Mouse (Mus musculus): ENCODE measurements around the gene Sgms2.

Sgms2 gene

GRCm38 (mm10) chr3:131491361-131491925 lies at the start of gene Sgms2:
TSS of gene Sgms2 (minus strand) at chr3:131491411.
- DNase-seq (ENCODE audit: low read depth, low spot score), result no peak

DNA sequence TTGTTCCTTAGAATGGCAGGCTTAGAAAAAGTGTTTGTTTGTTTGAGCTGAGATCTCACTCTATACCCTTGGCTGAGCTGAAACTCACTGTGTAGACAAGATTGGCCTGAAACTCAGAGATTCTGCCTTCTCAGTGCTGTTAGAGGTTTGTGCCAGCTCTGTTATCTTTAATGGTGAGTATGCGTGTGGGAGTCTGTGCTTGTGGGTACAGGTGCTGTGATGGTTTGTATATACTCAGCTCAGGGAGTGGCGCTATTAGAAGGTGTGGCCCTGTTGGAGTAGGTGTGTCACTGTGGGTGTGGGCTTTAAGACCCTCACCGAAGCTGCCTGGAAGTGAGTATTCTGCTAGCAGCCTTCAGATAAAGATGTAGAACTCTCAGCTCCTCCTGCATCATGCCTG lies 34.0 kb upstream of the Sgms2 start:
- no peak for DNase-seq (ENCODE audit: low read depth, low spot score)

DNA sequence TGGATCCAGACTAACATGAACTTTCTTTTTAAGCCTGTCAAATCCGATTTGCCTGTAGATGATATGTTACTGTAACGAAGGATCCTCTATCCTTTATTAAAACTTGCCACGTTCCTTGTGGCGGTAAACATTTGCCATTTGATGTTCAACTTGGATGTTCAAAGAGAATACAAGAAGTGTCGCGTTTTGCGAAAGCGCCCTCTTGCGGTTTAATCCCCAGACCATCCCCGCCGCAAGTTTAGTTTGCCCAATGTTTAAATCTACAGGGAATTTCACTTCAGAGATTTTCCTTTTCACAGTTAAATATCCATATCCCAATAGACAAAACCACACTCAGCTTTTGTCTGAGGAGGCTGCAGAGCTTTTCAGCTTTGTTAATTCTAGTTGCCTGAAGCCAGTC lies 33.6 kb upstream of the Sgms2 start:
- no peak for DNase-seq (ENCODE audit: low read depth, low spot score)

- DNase-seq (ENCODE audit: low read depth, low spot score), result no peak
These were observed 33.0 kb upstream of the Sgms2 start for GRCm38 (mm10) chr3:131524210-131524609.

DNA sequence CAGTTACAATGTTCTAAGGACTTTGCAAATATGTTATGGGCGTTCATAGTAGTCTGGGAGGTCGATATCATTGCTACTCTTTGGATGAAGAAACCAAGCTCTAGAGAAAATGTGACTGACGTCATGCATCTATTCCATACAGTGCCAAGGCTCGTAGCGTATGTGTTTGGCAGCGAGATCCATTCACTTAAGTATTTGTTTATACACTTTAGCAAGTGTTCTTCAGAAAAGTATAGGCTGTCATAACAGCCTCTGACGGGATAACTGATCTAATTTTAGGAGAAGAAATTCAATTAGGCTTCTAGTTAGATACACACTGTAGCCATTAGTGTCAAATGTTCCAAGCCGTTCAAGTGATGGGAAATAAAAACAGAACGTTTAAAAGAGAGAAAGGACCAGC lies 32.5 kb upstream of the Sgms2 start:
- no peak for DNase-seq (ENCODE audit: low read depth, low spot score)

DNA sequence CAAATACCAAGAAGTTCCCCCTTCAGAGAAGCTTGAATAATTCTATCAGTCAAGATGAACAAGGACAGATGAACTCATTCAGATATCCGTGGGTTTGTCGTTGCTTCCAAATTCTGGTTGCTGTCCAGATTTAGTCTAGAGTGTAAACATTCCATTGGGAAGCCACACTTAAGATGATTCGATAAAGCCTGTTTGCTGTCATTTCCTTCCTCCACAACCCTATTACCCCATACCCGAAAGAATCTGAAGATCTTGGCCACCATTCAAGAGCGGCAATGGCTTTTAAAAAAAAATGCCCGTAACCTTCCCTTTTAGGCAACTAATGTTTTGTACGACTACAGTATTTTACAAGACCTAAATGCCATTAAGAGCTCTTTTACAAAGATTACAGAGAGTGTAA lies 31.0 kb upstream of the Sgms2 start:
- DNase-seq (ENCODE audit: low read depth, low spot score), result no peak

DNA sequence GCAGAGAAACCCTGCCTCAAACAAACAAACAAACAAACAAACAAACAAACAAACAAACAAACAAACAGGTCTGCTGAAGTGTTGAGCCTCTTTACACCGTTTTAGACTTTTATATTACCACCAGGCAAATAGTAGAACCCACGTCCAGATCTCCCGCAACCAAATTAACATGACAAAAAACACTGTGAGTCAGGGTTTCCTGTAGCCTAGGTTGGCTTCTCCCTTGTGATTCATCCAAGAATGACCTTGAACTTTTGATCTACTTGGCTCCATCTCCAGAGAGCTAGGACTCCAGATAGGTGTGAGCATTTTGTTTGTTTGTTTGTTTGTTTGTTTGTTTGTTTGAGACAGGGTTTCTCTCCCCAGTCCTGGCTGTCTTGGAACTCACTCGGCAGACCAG lies 30.0 kb upstream of the Sgms2 start:
- no peak for DNase-seq (ENCODE audit: low read depth, low spot score)

DNA sequence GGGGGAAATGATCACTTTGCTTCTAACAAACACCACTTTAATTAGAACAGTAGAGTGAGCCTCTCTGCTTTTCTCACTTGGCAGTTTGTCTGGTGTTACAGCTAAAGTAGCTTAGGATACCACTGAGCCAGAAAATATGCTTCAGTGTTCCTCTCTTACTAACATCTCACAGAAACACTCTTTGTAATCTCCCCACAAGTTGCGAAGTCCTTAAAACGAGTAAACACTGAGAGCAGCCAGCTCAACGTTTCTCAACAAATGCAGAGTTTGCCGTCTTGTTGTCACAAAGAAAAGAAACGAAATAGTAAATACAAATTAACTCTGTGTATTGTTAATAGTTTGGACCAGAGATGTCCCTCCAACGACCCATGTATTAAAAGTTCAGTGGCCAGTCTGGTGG lies 26.5 kb upstream of the Sgms2 start:
- DNase-seq (ENCODE audit: low read depth, low spot score), result no peak

- no peak for DNase-seq (ENCODE audit: low read depth, low spot score)
These were observed 25.3 kb upstream of the Sgms2 start for GRCm38 (mm10) chr3:131516332-131516999.

DNA sequence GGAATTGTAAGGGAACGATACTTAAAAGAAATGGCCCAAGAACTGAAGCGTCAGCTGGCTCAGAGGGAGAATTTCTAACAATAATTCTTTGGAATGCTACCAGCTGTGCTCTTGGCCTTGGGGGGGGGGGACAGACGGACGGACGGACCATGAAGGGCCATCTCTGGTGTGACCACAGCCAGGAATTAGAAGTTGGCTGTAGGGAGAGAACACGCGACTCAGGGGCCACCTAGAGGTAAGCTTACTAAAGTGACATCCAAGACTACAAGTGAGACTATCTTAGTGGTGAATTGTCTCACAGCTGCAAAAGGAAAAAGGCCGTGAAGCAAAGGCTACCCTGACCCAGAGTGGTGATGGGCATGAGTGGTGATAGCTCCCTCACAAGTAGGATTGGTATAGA lies 20.4 kb upstream of the Sgms2 start:
- no peak for DNase-seq (ENCODE audit: low read depth, low spot score)

- DNase-seq (ENCODE audit: low read depth, low spot score), result no peak
These were observed 16.8 kb upstream of the Sgms2 start for GRCm38 (mm10) chr3:131508024-131508423.

DNA sequence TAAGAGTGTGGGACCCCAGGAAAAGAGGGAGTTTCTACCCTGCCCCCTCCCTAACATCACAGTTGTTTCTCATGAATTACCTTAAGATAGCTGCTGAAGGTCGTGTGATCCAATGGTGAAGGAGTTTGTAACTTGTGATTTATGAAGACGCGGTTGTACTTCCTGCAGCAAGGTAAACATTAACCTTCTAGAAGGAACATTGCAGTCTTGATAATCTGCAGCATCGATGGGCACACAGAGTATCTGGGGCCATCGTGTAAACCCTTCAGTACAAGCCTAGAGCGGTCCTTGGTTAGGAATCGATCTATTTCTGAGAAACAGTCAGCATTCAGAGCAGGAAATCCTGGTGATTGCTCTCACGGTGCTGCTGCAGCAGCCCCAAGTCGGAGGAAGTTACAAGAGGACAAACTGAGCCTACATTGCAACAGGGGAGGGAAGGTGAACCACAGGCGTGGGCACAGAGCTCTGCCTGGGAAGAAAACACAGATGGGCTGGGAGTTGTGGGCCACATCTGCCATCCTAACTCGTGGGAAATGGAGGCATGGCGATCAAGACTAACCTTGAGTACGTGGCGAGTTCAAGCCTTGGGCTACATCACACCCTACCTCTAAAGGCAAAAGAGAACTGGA lies 13.5 kb upstream of the Sgms2 start:
- DNase-seq (ENCODE audit: low read depth, low spot score), result no peak

DNA sequence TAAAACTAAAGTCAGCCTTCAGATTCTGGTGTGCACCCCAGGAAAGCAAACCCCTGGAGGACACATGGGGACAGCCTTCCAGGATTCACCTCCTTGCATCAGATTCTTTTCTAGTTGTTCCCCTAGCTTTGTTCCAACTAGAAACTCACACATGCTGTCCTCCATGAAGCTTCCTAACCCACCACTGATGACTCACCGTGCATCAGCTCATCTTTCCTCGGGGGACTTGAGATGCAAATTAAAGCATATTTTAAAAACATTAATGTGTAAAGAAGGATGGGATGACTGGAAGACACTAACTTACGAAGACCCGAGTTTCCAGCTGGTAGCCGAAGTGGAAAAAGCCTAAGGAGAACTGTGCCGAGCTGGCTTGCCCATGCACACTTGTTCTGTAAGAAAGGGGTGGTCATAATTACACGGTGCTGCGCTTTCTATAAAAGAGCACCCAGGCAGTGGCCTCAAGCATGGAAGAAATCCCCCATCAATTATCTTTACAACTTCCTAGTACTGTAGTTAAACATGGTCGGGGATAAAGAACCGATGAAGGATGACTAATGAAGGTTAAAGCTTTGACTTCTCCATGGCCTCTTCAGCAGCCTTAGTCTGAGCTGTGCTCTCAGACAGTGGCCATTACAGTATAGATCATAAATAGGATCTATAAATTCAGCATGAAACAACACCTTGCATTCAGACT lies 10.6 kb upstream of the Sgms2 start:
- DNase-seq (ENCODE audit: low read depth, low spot score), result no peak

GRCm38 (mm10) chr3:131499651-131500050 lies 8.4 kb upstream of the Sgms2 start:
- no peak for DNase-seq (ENCODE audit: low read depth, low spot score)

GRCm38 (mm10) chr3:131496506-131497122 lies 5.4 kb upstream of the Sgms2 start:
- no peak for DNase-seq (ENCODE audit: low read depth, low spot score)

DNA sequence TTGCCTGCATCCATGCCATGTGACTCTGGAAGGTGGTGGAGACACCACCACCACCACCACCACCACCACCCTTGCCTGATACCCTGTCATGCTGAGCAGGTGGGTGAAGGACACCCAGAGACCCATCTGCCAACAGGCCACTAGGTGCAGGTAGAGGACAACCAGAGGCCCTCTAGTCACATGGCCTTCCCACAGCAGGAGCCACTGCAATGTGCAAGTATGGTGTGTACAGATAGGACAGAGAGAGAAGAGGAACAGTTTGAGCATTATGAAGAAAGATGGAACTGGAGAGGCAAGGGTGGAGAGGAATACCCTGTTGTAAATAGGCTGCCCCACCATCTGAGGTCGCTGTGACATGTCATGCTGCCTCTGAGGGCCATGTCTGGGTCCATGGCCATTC lies 3.9 kb upstream of the Sgms2 start:
- DNase-seq (ENCODE audit: low read depth, low spot score), result no peak

DNA sequence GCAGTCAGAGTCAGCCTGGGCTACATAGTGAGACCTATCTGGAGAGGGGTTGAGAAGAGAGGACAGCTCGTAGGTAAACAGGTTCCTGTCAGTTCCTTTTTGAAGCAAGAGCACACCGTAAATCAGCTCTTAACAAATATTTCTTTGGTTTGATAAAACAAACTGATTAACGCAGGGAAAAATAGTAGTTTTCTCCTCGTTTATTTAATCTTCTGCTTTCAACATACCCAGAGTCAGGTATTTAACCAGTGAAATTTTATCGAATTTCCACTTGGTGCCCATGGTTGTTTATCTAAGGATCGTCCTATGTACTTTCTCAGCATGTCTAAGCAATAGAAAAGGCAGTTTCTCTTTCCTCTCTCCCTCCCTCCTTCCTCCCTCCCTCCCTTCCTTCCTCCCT lies 2.0 kb upstream of the Sgms2 start:
- DNase-seq (ENCODE audit: low read depth, low spot score), result no peak

- DNase-seq (ENCODE audit: low read depth, low spot score), result no peak
These were observed 769 bp upstream of the Sgms2 start for GRCm38 (mm10) chr3:131491980-131492379.

GRCm38 (mm10) chr3:131490143-131490908 lies 885 bp downstream of the Sgms2 start:
- DNase-seq (ENCODE audit: low read depth, low spot score), result peak; percentile 71

- no peak for DNase-seq (ENCODE audit: low read depth, low spot score)
These were observed 1.5 kb downstream of the Sgms2 start for GRCm38 (mm10) chr3:131489657-131490142.

GRCm38 (mm10) chr3:131488969-131489368 lies 2.2 kb downstream of the Sgms2 start:
- no peak for DNase-seq (ENCODE audit: low read depth, low spot score)
